Mouse (Mus musculus) erythroid progenitor cell, adult 5-6 weeks (primary cell): ENCODE data around the gene Cxcr4. TPM values are rescaled to one million over a fixed set of nuclear protein-coding genes. Genes with fewer than 3 reads are reported as not detected.
A peak's percentile ranks its signal among the peaks of the same experiment; 100 is the strongest.

ENCODE experiments used
- ATAC-seq: replicated peaks from 2 replicates; pipeline ENCODE4 v1.8.0; 2016; ENCODE audit warnings: moderate number of reproducible peaks, mild to moderate bottlenecking, moderate TSS enrichment, inconsistent platforms; ENCODE audit not compliant: poor library complexity, low FRiP score, severe bottlenecking
- total RNA-seq, 2 experiments: library from RNA; stranded (forward) in 1 of 2; stranded (reverse) in 1 of 2; fragments of 150-400 nt in 1 of 2; fragments of 186-747, 209-891 nt in 1 of 2; gene quantifications; 2 replicates each; pipeline versions ENCODE4 v1.2.3 to v1.2.4; 2015 to 2017; ENCODE audit warnings: low replicate concordance in 2 of 2

Gene Cxcr4
- total RNA-seq, 2 experiments from 2014 or later: 236 to 390 TPM

DNA sequence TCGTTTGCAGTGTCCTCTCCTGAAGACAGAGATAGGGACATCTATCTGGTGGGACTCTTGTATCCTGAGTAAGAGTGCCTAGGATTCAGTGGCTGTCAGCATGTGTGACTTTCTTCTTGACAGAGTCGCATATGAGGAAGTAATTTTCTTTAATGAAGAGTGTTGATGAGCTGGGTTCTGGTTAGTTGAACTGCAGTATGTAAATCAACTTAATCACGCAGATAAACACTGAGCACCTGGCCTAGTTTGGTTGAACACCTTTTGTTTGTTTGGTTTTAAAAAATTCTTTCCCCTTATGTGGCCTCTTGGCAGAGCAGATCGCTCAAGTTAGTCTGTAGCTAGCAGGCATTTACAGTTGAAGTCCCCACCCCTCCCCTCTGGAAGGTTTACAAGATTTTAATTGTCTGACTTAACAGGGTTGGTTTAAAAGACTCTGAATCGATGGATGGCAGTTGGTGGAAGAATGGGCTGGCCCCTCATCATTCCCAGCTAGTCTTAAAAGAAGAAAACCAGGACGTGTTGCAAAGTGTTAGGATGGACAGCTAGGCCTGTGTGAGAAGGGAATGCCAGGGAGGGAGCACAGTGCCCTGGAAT lies 8.7 kb downstream of the Cxcr4 start:
- no peak for ATAC-seq

DNA sequence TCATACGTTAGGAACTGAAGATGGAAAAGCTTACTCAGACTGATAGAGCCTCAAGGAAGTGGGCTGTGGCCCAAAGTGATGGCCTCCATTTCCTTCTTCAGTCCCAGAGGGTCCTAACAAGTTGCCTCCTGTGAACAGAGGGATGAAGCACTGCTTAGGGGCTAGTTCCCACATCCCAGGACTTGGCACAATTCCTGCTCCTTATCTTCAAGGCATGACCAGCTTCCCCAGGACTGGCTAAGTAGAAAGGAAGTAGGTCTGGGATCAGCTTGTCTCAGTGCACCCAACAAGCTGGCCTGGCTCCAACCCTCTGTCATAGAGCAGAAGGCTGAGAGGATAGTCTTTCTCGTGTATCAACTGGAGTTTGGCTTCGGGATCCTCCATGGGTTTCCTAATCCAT lies 11.8 kb downstream of the Cxcr4 start:
- no peak for ATAC-seq

DNA sequence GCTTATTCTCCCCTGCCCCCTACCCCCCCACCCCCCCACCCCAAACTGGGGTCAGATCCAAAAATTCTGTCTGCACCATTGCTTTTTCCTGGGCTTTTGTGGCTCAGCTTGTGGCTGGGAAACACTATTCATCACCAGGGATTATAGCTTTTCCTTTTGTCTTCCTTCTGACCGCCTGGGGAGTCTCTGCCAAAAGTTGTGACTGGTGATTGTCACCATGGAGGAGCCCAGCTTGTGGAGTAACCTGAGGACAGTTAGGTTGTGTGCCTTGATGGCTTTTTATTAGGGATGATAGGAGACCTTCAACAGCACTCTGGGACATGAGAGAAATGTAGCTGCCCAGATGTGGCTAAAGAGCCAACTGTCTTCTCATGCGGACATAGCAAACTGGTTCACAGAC lies 13.6 kb downstream of the Cxcr4 start:
- no peak for ATAC-seq

DNA sequence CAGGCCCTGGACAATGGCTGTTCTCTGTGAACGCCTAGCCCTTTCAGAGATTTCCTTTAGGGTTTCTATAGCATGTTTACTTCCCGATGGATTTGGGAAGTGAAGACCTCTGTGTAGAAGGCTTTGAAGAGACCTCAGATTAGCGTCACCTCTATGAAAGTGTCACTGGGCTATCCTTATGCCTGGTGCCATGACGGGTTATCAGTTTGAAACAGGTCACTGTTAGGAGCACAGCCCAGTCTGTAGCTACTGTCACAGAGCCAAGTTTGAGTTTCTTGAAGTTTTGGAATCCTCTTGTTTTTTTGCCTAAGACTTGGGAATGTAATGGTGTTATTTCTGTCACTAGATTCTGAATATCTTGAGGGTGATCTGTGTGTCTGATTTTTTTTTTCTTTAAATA lies 17.0 kb downstream of the Cxcr4 start:
- ATAC-seq: peak; percentile 91

DNA sequence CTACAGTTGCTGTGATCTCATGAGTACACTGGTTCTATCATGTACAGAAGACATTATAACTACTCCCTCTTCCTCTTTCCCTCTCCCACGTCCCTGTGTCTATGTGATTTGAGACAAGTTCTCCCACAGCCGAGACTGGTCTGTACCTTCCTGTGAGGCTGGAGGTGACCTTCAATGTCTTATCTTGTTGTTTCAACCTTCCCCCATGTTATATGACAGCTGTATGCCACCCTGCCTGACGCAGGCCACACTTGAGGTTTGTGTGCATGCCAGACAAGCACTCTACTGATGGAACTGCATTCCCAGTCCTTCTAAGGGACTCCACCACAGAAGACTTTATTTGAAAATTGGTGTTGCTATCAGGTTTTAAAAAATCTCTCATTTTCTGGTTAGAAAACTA lies 21.1 kb downstream of the Cxcr4 start:
- ATAC-seq: no peak

DNA sequence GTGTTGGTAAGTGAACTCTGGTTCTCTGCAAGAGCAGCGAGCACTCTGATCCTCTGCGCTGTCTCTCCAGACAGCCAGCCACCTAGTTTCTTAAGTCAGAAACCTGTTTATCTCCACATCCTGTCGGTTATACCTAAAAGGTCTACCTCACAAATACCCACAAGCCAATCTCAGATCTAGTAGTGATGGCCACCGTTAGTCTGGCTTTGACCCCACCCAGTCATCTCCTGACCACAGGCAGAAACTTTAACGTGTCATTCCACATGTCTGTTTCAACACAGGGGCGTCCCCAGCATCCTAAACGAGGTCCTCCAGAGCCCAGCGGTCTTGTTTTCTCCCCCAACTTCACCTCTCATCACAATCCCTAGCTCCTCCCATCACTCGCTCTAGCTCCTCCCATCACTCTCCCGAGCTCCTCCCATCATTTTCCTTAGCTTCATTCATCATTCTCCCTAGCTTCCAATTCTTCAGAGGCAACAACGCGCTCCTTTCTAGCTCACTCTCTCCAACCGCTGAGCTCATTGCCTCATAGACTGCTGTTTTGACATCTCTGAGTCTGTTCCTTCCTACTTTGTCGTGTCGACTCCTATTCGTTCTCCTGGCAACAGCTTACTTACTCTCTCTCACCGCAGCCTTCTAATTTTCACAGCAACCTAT lies 22.0 kb downstream of the Cxcr4 start:
- ATAC-seq: no peak

DNA sequence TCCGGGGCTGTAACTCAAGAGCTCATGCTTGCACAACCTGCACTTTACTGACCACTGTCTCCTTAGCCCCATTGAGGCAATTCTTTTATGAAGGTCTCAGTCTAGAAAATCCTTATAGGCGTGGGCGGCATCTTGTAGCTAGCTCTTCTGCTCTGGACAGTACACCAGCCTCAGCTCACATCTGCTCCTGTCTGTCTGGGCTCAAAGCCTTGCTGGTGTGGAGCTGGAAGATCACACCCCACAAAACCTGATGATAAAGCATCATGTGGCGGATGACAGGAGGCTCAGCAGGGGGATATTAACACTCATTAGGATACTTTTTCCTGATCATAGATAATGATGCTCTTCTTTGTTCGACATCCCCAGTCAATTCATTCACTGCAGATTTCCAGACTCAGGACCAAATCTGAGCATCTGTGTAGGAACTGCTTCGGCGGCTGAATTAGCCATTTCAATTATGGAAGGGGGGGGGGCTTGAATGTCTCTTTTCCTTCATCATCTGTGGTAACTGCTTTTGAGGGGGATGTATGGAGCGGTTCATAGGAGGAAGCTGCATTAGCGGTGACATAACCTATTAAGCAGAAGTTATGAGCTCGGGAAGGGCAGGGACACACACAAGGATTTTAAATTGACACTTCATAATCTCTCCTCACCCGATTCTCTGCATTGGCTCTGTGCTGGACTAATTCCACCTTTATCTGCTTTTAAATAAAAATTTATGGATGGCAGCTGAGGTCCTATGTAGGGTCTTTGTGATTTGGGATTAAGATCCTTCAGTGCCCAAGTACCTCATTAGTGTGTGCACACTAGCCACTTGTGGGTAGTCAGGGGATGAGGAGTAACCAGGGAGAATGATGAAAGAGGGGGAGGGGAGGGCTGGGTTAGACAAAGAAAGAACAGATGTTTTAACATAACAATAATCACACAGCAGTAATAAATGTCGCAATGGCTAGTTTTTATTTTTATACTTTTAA lies 24.6 kb downstream of the Cxcr4 start:
- ATAC-seq: no peak

DNA sequence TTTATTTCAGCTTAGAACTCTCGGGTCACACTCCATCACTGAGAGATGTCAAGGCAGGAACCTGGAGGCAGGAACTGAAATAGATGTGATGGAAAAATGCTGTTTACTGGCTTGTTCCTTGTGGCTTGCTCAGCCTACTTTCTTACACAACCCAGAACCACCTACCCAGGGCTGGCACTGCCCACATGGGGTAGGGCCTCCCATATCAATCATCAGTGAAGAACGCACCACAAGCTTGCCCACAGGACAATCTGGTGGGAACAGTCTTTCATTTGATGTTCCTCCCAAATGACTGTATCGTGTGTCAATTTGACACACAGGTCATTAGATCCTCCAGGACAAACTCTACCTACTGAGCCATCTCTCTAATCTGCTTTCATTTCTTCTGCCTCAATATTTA lies 28.2 kb downstream of the Cxcr4 start:
- peak; percentile 46 for ATAC-seq

DNA sequence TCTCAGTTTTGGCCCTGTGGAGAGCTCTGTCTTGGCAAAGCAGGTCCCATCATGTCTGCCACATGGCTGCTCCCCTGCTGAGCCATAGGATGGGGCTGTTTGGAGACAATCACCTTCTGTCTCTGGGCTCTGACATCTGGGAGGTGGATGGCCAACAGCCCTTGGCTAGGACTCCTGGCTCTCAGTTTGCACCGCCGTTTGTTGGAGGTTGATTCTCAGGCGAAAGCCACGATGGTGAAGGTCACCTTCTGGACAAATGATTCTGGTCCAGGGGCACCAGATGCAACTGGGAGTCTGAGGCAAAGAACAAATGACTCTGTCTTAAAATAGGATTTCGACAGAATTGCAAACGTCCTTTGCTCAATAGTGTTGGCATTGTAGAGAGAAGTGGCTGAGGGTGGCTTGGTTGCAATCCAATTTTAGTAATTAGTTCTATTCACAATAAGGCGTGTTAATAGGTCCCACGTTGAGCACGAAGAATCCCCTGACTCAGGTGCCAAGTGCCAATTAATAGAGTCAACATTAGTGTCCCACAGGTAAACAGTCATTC lies 30.7 kb downstream of the Cxcr4 start:
- peak; percentile 33 for ATAC-seq

DNA sequence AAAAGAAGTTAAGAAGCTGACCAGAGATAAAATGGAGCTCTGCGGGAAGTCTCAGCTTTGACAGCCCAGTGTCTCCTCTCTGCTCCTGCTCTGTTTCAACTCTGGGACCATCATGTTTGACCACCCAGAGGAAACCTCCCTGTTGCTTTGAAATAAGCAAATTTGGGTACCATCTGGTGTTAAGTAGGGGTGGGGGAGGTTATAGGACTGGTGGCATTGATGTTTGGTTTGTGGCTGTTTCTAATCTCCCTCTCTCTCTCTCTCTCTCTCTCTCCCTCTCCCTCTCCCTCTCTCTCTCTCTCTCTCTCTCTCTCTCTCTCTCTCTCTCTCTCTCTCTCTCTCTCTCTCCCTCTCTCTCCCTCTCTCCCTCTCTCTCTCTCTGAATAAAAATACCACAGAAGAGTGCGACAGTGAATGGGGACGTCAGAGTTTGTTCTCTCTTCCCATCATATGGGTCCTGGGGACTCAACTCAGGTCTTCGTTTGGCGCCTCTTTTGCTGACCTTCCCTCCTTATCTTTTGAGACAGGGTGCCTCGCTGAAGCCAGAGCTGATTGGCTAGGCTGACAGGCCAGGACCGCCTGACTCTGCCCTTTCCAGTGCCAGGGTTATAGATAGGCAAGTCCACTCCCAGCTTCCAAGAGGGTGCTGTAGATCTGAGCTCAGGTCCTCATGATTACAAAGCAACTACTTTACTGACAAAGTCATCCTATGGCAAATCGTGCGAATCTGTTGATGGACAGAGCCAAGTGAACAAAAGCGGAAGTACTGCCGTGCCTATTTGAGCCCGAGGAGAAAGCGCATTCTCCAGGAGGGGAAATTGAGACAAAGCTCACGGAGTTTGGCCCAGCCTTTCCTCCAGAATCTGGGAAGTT lies 31.4 kb downstream of the Cxcr4 start:
- peak; percentile 89 for ATAC-seq

DNA sequence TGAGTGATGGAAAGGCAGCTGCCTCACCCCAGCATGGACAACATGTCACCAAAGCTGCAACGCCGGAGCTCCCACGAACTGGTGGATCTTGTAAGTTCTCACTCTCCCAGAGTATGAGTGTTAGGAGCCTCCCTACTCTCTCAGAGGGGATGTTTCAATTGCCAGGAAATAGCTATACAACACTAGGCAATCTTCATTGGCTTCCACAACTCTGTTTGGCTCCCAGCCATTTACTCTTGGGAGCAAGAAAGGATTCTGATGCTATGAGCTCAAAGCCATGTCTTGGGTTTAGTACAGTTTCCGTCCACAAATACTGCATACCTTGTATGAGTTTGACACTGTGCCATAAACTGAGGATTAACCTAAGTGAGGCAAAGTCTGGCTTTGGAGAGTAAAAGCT lies 34.1 kb downstream of the Cxcr4 start:
- no peak for ATAC-seq

DNA sequence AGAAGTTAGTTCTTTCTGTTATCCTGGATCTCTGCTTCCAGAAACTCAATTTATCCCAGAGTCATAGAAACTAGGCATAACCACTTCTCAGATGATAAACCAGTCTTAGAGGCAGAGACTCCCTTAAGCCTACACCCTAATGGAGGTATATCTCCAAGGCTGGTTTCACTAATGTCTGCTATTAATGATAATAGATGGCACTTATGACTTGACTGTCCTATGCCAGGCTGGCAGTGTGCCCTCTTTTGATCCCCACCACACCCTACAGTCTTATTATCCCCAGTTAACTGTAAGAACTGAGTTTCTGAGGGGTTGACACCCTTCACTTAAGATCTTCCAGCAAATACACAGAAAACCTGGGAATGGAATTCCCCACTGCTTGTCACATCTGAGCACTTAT lies 39.5 kb downstream of the Cxcr4 start:
- peak; percentile 88 for ATAC-seq

DNA sequence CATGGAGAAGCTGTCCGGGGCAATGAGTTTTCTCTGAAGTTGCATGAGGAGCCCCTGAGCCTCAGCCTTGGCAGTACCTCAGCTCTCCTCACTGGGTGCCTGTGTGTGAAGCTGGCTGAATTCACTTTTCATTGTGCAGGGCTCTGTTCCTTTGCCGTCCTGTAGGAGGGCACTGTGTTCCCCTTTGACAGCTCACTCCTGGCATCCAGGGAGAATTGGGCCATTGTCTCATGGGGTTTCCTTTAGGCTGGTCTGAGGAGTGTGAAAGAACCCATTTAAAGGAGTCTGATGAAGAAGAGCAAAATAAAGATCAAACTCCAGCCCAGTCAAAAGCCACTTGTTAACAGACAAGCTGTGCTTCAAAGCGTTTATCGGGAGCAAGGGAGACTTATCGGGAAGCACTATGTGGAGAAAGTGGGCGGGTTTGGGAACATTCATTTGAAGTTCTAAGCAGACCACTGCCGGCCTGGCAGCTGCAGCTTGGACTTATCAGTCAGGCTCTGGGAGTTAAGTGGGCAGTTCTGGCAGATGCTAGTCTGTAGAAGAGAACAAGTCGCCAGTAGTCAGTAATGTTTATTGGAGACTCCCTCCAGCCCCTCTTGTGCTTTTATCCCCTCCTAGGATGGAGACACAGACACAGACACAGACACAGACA lies 40.2 kb downstream of the Cxcr4 start:
- ATAC-seq: peak; percentile 60

DNA sequence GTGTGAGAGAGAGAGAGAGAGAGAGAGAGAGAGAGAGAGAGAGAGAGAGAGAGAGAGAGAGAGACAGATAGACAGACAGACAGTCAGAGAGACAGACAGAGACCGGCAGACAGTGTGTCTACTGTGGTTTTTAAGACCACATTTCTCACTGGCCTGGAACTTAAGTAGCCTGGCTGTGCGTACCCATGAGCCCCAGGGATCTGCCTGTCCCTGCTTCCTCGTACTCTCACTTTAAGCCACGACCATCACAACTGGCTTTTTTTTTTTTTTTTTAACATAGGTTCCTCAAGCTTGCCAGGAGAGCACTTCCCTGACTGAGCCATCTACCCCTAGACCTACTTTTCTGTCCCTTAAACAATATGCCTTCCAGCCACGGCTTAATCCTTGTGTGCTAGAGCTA lies 42.7 kb downstream of the Cxcr4 start:
- no peak for ATAC-seq

DNA sequence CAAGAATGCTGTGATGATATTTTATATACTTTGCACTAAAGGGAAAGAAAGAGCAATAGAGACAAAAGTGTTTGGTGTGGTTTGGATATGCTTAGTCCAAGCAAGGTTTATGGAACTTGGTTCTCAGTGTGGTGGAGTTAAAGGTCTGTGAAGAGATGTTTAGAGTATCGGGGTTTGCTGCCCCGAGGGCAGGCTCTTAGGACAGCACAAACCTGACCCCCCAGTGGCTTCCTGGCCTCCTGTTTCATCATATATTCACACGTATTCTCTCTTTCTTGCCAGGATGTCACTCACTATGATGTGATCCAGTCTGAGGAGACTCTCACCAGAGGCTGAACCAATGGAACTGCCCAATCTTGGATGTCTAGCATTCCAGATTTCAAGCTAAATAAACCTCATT lies 43.1 kb downstream of the Cxcr4 start:
- ATAC-seq: no peak

DNA sequence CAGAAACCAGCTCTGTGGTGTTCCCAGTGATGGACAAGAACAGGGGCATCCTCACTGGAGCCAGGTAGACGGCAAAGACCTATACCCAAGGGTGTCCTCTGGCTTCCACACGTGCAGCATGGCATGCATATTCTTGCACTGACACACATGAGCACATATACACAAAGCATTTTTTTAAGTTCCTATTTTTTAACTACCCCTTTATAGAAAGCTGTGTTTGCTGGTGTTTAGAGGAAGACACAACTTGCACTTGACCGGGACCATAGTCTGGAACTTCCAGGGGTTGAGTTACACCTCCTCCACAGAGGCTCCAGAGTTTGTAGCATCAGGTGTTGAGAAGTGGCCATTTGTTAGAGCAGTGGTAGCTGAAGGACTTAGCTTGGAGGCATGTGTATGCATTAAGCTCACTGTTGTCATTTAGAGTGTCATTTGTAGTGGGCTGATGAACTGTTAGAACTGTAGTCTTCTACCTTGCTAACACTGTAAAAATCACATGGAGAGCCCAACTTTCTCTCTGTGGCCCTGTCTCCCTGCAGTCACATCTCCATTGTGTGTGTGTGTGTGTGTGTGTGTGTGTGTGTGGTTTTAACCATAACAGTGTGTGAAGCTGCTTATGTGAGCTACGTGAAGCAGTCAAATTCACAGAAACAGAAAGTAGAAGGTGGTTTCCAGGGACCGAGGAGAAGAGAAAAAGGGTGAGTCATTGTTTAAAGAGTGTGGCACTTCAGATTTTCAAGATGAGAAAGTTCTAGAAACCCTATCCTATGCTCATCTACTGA lies 43.7 kb downstream of the Cxcr4 start:
- ATAC-seq: no peak

DNA sequence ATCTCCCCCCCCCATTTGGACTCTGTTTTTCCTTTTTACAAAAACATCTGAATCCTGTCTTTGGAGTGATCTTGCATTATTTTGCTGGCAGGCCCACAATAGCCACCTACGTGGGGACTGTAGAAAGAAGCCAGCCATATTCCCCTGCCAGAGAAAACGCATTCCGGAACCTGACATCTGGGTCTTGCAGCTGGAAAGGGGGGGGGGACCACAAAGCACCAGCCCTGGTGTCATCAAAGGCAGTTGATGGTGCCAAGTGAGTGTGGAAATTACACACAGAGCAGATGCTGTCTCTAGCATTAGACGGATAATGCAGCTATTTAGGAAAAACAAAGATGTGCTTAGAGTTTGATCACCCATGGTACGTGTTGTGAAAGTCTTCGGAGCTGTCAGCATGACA lies 46.4 kb downstream of the Cxcr4 start:
- ATAC-seq: no peak

DNA sequence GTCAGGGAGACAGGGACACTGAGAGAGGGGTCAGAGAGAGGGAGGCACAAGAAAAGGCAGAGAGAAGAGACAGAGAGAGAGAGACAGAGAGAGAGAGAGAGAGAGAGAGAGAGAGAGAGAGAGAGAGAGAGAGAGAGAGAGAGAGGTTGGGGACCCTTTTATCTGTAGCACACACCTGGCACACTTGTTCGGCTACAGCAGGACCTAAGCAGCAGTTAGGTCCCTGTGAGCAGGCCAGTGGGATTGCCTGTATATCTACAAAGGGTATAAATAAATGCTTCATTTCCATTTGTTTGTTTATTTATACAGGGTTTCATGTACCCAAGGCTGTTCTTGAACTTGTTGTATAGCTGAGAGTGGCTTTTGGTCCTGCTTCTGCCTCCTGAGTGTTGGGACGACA lies 49.0 kb downstream of the Cxcr4 start:
- peak; percentile 76 for ATAC-seq
